Mouse (Mus musculus): ENCODE measurements around the gene Dhx8.
A peak's percentile ranks its signal among the peaks of the same experiment; 100 is the strongest.

The Dhx8 gene

DNA sequence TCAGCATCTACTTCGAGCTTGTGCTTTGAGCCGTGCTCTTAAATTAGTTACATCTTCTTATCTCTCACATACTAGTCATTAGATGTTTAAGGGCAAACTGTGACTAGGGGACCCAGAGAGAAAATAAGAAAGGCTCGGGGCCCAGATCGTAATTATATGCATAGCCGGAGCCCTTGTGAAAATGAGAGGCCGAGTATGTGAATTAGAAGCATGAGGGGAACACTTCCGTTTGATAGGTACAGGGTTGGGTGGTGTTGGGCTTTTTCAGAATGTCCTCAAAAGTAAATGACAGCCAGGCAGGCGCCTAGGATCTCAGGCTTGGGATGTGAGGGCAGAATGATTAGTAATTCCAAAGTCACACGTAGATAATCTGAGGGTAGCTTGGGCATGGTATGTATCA is 877 bp downstream of the Dhx8 start:
- no peak for DNase-seq (ENCODE audit: low read depth, low spot score)

DNA sequence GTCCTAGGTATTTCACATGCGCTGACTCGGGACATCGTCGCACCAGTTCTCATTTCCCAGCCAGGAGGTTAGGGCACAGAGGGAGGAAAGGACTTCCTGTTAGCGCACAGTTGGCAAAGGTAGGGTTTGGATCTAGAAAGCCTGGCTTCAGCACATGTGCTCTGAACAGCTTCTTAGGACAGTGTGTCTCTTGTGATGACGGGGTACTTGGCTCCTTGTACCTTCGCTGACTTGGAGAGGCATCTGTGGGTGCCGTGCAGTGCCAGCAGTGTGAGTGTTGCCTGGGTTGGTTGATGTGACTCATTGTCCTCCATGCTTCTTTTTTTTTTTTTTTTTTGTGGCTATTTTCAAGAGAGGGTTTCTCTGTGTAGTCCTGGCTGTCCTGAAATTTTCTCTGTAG is 23.9 kb downstream of the Dhx8 start:
- DNase-seq (ENCODE audit: low read depth, low spot score), result no peak

DNA sequence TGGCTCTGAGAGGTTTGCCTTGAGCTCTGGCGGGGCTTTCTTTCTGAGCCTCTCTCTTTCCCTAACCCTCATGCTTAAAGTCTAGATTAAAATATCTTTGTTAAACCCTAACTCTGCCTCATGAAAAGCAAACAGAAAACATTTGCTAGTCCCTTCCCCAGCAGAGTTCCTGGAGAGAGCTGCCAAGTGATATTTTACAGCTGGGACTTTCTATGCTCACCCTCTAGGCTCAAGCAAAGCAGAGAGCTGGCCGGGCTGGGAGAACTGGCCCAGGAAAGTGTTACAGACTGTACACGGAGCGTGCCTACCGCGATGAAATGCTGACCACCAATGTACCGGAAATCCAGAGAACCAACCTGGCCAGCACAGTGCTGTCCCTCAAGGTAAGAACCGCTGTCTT is 24.6 kb downstream of the Dhx8 start:
- DNase-seq (ENCODE audit: low read depth, low spot score), result no peak

DNA sequence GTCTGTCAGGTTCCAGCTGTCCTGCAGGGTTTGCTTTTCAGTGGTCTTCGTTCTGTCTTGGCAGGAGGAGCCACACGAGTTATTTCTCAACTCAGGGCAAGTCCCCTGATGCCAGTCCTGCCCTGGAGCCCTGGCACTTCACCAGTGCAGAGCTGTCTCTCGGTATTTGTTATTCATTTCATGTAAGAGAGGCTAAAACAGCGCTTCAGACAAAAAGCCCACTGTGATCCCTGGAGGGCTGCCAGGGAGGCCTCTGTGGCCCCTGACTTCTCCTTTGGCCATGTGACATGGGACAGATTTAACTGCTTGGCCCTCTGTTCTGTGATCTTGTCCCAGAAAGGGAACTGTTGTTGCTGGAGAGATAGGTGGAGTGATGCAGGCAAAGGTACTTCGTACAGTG is 25.7 kb downstream of the Dhx8 start:
- DNase-seq (ENCODE audit: low read depth, low spot score), result no peak

DNA sequence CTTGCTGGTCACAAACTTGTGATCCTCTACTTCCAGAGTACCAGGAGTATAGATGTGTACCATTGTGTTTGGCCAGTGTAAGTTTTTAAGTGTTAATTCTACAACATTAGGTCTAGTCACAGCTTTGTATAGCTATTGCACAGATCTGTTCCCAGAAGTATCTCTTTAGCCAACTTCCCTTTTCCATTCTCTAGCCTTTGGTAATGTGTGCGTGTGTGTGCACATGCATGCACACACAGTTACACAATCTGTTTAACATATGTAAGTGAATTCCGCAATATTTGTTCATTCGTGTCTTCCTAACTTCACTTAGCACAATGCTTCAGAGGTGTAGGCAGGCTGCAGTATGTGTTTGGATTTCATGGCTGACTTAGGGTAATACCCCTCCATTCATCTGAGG is 26.8 kb downstream of the Dhx8 start:
- no peak for DNase-seq (ENCODE audit: low read depth, low spot score)

DNA sequence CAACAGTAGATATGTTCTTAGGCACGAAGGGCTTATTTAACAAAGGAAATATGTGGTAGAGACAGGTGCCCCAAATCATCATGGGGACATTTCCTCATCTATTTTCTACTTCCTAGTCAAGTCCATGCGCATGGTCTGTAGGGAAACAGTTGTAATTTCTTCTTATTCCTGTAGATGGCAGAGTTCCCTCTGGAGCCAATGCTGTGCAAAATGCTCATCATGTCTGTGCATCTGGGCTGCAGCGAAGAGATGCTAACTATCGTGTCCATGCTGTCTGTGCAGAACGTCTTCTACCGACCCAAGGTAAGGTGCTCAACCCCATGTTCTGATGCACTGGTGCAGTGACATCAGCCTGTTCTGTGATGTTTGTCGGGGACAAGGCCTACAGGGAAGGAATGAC is 31.0 kb downstream of the Dhx8 start:
- DNase-seq (ENCODE audit: low read depth, low spot score), result peak; percentile 80

DNA sequence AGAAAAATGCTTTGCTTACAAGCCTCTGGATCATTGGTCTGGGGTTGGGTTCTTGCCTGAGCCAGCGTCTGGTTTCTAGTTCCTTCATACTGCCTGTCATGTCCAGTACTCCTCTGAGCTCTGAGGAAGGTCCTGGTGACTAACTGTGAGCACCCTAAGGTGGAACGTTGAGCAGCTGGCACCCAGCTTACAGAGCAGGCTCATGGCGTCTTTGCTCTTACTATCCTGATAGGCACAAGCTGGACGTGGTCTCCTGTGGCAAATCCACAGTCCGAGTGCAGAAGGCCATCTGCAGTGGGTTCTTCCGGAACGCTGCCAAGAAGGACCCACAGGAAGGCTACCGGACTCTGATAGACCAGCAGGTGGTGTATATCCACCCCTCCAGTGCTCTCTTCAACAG is 31.8 kb downstream of the Dhx8 start:
- no peak for DNase-seq (ENCODE audit: low read depth, low spot score)

DNA sequence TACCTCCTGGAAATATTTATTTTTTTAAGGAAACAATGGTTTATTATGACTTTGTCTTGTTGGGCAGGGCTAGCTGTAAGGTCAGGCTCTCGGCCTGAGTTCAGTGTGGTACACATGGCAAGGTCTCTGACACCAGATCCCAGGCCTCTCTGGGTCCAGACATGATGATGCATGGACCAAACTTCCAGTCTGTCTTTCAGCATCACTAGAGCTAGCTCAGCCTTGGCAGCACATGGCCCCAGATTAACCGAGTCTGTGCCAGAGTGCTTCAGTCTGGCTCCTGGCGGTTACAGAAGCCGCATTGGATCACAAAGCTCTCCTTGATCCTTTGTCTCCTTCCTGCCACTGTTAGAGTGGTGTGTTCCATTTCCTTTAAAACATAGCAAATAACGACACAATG is 34.6 kb downstream of the Dhx8 start:
- no peak for DNase-seq (ENCODE audit: low read depth, low spot score)

DNA sequence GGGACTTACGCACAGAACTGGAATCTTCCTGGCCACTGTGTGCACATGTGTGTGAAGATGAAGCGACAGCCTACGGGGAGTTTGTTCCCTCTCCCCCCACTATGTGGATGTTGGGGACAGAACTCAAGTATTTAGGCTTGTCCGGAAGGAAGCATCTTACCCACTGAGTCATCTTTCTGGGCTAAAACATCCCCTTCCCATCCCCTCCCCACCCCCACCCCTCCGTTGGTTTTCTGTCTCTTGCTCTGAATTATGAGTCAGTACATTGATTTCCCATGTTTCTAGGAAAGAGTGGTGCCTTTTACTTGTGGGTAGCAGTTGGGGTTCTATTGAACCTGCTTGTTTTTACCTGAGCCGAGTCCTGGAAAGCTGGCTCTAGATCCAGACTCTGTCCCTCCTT is 36.0 kb downstream of the Dhx8 start:
- no peak for DNase-seq (ENCODE audit: low read depth, low spot score)

DNA sequence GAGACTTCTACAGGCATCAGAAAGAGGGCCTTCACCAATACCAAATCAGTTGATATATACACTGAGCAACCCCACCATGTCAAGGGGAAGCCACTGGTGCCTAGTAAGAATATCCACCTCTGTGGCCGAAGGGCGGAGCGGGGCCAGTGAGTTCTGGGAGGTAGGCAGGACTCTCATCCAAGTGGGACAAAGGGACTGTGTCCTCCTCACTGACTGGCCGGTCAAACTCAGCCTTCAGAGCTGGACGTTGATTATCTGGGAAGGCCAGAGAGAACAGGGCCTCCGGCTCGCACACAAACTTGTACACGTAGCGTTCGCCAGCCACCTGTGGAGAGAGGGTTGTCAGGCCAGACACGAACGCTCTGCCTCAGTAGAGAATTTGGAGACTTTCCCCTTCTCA is 37.5 kb downstream of the Dhx8 start:
- no peak for DNase-seq (ENCODE audit: low read depth, low spot score)

DNA sequence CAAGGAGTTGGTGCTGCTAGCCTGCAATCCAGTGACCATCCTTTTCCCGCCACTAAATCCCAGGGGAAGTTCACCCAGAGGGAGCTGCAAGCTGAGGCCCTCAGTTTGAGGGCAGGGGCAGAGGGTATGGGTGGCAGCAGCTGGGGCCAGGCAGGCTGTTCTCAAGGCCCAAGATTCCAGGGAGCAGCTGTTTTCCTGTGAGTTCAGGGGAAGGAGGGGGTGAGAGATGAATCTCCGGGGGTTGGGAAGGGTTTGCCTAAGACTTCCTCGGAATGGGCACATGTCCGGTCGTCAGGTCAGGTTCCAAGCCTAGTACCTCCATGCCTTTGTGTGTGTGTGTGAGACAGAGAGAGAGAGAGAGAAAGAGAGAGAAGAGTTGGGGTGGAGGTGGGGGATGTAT is 39.3 kb downstream of the Dhx8 start:
- no peak for DNase-seq (ENCODE audit: low read depth, low spot score)

DNA sequence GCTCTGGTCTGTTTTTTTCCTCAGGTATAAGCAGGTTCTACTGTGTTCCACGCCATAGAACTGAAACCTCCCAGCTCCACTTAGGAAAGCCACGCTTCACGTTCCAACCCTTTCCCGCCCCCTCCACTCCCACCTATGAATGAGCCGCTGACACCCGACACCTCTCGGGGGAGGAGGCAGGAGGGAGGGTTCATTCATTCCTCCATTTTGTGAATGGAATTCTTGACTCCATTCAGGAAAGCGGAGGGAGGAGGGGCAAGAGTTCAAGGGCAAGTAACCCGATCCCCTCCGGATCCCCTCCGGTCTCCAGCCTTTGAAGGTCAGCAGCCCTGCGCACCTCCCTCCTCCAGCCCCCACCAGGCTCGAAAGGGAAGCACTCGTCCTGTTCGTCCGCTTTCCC is 39.7 kb downstream of the Dhx8 start:
- peak; percentile 99 for DNase-seq (ENCODE audit: low read depth, low spot score)

DNA sequence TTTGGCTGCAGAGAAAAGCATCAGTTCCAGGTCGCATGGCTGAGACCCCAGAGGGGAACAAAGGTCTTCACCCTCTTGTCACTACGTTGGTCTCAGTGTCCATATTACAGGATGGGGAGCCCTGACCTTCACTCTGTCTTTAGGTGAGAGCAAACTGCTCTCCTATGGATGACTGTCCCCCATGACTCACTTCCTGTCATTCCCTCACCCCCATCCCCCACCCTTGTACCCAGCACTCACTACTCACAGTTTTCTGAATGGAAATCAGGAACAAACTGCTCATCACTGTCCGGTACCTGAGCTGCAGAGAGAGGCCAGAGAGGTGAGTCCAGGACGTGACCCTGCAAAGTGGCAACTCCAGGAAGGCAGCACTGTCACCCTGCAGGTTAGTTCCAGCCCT is 44.1 kb downstream of the Dhx8 start:
- no peak for DNase-seq (ENCODE audit: low read depth, low spot score)

DNA sequence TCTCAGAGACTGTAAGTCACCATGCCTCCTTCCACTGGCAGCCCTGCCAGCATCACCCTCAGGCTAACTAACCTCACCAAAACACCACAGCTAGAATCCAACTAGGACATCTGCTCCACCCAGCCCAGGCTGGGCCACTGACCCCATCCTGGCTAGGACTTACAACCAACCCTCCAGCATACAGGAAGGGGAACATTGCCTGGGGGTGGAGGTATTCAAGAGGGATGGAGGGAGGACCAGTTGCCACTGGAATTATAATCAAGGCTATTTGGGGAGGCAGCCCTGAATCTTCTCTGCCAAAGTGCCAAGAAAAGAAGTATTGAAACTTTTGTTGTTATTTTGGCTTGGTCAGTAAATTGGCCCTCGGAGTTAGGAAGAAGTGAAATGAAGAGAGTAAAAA is 50.4 kb downstream of the Dhx8 start:
- DNase-seq (ENCODE audit: low read depth, low spot score), result no peak

DNA sequence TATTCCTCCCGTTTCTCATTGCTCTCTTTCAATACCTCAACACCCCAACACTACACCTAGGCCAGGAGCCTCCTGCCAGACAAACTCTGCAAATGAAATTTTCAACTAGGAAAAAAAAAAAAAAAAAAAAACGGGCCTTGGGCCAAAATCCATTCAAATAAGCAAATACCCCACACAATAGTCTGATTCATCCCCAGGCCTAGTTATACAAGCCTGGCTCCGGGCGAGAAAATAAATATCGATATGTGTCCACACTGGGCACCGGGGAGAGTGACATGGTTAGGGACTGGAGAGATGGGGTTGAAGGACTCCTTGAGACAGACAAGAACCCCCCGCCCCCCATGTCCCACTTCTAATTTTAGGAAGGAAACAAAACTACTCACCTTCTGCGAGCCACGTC is 50.9 kb downstream of the Dhx8 start:
- DNase-seq (ENCODE audit: low read depth, low spot score), result no peak

DNA sequence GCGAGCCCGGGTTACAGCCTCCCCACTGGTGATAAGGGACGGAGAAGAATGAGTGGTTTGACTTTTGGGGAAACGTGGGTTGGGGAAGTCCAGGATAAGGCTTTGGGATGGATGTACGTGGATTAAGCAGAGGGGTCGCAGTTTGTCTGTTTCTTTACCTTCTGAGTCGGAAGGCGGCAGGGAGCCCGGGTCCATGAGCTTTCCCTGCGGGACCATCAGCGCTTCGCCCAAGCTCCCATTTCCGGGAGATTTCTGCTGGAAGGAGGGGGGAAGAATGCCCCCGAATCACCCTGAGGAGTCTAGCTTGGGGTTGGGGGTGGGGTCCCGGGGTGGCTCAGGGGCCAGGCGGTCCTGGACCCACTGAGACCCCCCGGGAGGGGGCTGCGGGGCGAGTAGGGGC is 51.4 kb downstream of the Dhx8 start:
- DNase-seq (ENCODE audit: low read depth, low spot score), result peak; percentile 51

DNA sequence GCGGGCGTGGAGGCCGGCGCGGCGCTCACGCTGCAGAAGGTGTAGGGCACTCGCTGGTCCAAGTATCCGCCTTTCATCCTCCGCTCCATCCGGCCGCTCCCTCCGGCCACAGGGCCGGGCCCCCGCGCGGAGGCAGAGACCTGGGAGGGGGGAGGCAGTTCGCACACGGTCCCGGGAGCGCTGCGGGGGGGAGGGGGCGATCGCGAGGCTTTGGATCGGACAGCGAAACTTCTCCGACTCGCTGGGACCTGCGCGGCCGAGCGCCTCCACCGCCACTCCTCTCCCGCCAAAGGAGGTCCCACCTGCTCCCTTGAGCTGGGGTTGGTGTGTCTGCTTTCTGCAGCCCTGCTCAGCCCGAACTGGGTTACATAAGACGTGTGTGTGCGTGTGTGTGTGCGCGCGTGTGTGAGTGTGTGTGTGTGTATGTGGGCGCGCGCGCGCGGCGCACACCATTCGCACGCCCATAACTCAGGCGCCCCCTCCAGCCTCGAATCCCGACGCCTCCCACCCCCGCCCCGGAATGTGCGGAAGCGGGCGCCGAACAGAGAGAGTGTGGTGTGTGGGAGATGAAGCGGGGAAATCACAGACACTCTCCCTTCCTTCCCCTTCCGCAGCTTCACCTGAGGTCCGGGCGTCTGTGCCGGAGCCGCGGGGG is 51.9 kb downstream of the Dhx8 start:
- peak; percentile 91 for DNase-seq (ENCODE audit: low read depth, low spot score)

DNA sequence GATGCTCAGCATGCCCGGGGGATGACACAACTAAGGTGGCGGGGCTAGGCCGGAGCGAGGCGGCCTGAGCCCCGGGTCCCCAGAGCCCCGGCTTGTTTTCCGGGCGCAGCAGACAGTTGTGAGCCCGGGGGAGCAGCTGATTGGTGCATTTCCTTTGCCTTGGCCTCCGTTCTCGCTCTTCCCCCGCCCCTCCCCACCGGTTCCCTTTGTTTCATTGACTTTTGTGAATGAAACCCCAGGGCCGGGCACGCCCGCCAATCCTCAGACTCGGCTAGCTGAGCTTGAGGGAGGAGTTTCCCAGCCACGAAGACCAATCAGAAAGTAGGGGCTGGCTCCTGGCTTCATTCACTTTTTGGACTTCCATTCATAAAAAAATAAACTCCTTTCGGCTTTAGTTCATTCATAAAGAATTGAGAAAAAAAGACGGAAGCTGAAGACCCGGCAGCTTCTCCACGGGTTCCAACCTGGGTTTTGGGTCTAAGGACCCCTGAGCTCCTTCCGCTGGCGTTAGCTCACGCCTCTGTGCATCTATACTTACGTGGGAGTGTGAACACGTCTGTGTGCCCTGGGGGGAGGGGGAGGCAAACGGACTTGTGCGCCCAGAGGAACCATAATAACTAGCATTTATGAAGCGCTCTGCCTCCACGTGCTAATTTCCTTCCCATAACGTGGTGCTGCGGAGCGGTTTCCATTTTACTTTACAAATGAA is 52.6 kb downstream of the Dhx8 start, which contains the start of gene Etv4:
Gene Etv4, minus strand, starts transcription at position 229 of the 709 bp plus-strand sequence.
- DNase-seq (ENCODE audit: low read depth, low spot score), result peak; percentile 99

DNA sequence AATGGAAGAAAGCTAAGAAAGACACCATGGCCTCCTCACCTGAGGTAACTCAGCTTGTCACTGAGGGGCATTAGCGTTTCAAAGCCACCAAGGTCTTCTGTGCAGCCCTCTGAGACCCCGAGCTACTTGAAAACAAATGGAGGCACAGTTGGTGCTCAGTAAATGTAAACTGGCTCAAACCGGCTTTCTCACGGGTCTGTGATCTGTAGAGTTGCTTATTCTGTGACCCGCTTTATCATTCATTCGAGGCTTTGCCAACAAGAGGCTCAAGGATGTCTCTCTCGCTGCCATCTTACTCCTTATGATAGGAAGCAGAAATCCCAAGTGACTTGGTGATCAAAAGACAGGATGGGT is 53.1 kb downstream of the Dhx8 start:
- peak; percentile 88 for DNase-seq (ENCODE audit: low read depth, low spot score)

DNA sequence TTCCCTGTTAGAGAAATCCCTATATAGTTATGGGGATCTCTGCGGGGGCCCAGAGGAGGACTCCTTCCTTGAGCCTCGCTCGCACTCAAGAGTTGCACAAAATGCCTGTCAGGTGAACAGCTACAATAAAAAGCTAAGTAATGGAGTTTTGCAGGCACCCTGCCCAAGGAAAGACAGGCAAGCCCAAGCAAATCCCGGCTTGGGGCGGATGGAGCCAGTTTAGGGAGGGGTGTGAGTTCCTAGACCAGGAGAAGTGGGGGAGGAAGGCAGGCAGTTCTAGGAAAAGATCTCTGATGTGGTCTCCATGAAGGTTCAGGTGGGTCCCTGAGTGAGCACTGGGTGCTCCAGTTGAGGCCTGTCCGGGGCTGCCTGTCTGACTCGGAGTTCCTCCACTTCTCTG is 53.9 kb downstream of the Dhx8 start:
- DNase-seq (ENCODE audit: low read depth, low spot score), result peak; percentile 87

DNA sequence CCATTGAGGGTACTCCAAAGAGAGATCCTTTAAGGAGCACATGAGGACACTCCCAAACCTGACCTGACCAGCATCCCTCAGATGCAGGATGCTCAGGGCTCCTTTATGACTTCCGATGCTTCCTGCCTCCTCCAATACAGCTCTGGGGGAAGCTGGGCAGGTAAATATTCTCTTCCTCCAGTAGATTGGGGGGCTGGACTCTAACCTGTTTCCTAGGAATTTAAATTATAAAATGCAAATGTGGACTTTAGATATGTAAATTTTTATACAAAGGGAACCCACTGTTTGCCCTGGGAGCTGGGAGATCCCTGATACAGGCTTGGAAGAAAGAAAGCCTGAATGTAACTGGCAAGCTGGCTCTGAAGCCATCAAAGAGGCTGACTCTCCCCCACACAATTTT is 54.7 kb downstream of the Dhx8 start:
- peak; percentile 69 for DNase-seq (ENCODE audit: low read depth, low spot score)

DNA sequence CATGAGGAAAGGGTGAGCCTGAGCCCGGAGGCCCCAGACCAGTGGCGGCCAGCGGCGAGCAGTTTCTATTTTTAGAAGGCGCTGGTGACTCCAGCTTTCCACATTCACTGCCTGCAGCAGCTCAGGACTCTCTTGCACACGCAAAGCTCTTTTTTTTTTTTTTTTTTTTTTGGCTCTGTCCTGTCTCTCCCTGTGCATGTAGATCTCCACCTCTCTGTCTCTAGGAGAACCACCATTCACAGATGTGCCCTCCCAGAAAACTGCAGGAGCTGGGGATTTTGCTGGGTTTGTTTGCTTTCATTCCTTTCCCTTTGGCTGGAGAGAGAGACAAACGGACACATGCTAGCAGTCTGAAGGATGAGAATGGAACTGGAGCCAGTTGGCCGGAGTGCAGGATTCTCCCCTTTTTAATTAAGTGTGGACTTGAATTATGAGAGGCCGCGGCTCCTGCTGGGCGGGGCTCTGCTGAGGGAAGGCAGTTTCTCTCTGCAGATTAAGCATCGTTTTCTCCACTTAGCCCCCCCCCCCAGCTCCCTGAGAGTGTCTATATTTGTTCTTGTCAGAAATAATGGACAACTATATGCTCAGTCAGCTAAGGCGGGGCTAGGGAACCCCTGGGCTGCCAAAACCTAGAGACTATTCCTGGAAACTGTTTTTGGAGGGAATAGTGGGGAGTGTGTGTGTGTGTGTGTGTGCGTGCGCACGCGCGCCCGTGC is 58.2 kb downstream of the Dhx8 start:
- no peak for DNase-seq (ENCODE audit: low read depth, low spot score)

DNA sequence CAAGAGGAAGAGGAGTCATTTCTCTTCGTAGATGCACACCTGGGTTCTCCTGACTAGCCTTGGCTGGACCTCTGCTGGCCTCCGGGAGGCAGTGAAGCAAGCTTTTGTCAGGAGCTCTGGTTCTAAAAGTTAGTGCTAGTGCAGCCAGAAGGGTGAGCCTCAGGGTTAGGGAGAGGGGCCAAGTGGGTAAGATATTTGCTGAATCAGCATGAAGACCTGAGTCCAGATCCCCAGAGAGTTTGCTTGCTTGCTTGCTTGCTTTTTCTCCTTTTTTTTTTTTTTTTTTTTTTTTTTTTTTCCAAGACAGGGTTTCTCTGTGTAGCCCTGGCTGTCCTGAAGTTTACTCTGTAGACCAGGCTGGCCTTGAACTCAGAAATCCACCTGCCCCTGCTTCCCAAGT is 64.6 kb downstream of the Dhx8 start:
- DNase-seq (ENCODE audit: low read depth, low spot score), result no peak
